Mouse (Mus musculus): ENCODE results near the gene Vmn2r-ps130. TPM values are rescaled to one million over a fixed set of nuclear protein-coding genes. Genes with fewer than 3 reads are reported as not detected.
"Not testable (repeated sequence)": the region's sequence is repeated elsewhere in the genome, so short reads cannot be mapped to it uniquely, and the experiment has no call there.

The Vmn2r-ps130 gene
- polyA plus RNA-seq (2015; fragmentation: Nextera tagmentation; extraction: Ambion mirVana), result not detected in 2 replicates

- H3K4me1 ChIP-seq (ENCODE audit: insufficient read depth, low read depth, low read length); H3K9me3 ChIP-seq (ENCODE audit: low read length); H3K36me3 ChIP-seq (ENCODE audit: insufficient read depth, low read length); H3K4me3 ChIP-seq (ENCODE audit: low read depth, low read length); DNase-seq (ENCODE audit: low spot score); H3K9ac ChIP-seq (replicated peaks; ENCODE audit: low read depth); H3K27me3 ChIP-seq (replicated peaks; ENCODE audit: insufficient read depth, low read length); H3K4me2 ChIP-seq (replicated peaks; ENCODE audit: low read depth, low read length); H3K27ac ChIP-seq (ENCODE audit: low read length); ATAC-seq: not testable (repeated sequence)
- no CpG with 5 or more reads among the region's 1 CpGs for WGBS
Measured at GRCm38 (mm10) chr17:23060866-23061265, at the start of gene Vmn2r-ps130. Gene Vmn2r-ps130 (plus strand): TSS chr17:23061166.

Other genes starting within 250 kb of the Vmn2r-ps130 start
- 27.1 and 28.4 TPM in 2 replicates for gene Zfp945, start 194.0 kb upstream of the Vmn2r-ps130 start, polyA plus RNA-seq (2015; fragmentation: Nextera tagmentation; extraction: Ambion mirVana)
- gene Vmn2r113, start 118.2 kb upstream of the Vmn2r-ps130 start, polyA plus RNA-seq (2015; fragmentation: Nextera tagmentation; extraction: Ambion mirVana), result not detected in 2 replicates
- 7.5 and 8.0 TPM in 2 replicates for gene Zfp40, start 132.1 kb downstream of the Vmn2r-ps130 start, polyA plus RNA-seq (2015; fragmentation: Nextera tagmentation; extraction: Ambion mirVana)